Mouse (Mus musculus): ENCODE data around the gene Zfp583.

DNA sequence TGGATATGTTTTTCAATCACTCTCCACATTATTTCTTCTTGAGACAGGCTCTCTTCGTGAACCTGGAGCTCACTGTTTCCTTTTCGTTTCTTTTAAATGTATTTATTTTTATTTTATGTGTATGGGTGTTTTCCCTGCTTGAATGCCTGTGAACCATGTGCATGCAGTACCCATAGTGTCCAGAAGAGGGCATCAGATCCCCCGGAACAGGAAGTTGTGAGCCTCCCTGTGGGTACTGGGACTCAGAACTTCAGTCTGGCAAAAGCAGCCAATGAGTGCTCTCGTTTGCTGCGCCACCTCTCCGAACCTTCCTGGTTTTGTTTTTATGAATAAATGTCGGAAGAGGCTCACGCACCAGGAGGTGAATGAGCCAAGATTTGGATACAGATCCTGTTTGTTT is 65.4 kb downstream of the Zfp583 start:
- TF ChIP-seq POLR2A (IDR thresholded peaks at IDR 0.05; ENCODE audit: extremely low read depth, insufficient read depth, low read length) (no peak), CTCF (IDR thresholded peaks at IDR 0.05; ENCODE audit: low read depth, low read length) (peak; percentile 65)
